Mouse (Mus musculus): ENCODE measurements around the gene Krt14.

The Krt14 gene

DNA sequence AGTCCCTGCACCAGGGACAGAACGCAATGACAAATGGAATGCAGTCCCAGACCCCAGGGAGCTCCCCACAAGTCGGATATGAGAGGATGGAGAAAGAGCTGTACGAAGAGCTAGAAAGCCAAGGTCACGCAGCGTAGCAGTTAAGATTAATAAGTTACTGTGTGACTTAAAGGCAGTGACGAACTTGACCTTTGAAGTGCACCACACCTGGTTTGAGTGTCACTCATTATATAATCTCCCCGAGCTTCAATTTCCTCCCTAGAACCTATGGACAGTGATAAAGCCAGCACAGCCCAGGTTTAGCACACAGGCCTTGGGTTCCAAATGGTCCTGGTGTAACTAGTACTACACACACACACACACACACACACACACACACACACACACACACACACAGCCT lies 43.0 kb downstream of the Krt14 start:
- DNase-seq, result no peak

DNA sequence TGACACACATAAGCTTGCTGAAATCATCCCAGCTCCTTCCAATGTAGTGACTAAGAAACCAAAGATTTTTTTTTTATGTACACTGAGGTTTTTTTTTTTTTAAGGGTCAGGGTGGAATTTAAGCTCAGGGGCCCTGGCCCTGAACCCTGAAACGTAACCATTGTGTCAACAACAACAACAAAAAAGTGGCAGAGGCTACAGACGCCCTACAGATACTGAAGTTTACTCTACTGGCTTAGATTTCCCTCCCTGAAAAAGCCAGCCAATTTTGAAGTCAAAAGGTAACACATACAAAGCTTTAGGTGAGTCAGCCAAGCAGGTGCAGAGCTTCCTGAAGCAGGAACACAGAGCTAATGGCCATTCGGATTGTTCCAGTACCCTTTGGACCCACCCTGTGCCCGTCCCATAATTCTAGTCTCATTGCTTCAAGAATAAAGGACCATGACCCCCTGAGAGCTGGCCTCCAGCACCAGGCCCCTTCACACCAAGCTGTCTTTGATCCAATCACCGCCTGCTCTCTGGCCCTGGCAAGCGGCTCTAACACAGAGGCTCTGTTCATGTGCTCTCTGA lies 49.4 kb downstream of the Krt14 start:
- DNase-seq, result no peak

DNA sequence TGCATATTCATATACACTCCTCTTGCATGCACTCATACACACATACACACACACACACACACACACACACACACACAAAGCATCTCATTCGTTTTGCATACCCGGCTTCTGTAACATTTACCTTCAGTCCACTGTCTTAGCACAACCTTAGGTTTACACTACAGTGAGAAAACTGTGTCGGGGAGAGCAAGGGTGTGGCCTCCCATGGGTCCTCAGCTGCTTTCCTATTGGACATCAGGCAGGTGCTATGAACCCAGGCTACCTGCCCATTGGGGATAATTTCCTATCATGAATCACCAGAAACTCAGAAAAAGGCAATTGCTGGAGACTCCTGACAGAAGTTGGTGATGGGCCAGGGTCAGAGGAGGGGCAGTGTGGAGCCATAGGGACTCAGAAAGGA lies 50.0 kb downstream of the Krt14 start:
- no peak for DNase-seq

DNA sequence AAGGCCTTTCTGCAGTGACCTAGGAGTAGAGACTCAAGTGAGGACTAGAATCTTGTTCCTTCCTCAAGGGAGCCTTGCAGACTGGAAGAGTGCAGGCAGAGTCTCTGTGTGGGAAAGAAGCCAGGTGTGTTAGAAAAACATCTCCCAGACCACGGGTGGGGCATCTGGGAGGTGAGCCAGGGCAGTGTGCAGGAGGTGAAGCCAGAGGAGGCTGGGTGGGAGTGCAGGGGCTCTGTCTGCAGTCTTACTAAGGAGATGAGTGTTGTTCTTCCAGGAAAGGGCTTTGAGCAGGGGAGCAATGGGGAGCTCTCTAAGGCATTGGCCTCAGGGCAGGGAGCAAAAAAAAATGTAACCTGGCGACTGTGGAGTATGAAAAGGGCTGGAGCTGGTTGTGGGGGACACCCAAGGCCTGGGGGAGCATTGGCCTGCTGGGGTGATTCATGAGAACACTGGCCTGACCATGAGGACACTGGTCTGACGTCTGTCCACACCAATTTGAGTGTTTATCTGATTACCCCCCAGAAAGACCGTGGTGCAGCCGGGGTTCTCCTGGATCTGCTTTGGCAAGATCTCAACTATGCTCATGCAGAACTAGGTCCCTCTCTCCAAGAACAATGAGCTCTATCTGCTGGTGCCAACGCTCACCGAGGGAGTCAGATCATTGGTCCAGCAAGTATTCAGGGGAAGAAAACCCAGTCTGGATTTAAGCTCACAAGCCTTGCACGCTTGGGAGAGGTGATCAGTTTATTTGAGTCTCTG lies 51.7 kb downstream of the Krt14 start:
- DNase-seq, result no peak
